Comparison of ENCODE assay signal across 27 mouse cellular contexts in the genomic region with DNA sequence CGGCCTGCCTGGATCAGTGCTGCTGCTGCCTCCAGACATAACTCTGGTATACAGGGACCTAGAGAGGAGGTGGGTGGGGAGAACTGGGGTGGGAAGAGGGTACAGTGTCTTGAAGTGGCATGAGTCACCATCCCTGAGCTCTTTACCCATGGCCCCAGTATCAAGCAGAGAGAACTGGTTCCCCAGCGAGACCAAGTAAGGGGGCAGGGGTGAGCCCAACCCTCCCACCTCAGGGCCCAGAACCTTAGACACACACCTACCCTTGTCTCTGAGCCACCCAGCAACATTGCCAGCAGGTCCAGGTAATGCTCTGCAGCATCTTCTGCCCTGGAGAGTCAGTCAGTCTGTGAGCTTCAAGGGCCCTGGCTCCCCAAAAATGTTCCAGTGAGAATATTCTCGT. TPM values are rescaled to one million over a fixed set of nuclear protein-coding genes. Genes with fewer than 3 reads are reported as not detected.
"Had no signal": no experiment of that assay in that cellular context is flagged by ENCODE, and none has a peak within 500 bp of the region (broad histone marks: within the 10 kb centered on the region; RNA-seq: fewer than 3 reads in every experiment).

No protein-coding gene starts in this region.

- DNase-seq: gastrocnemius, adult 2 months; gastrocnemius, postnatal 10 days; gastrocnemius, postnatal 25 days; heart, adult 2 months; layer of hippocampus, adult 9-11 months; layer of hippocampus, postnatal 36 days; left cerebral cortex, postnatal 4 days had no signal

- H3K4me3 ChIP-seq: gastrocnemius, adult 2 months; heart, adult 2 months; heart, embryonic 10.5 days; heart, embryonic 12.5 days; hindbrain, embryonic 10.5 days; hindbrain, embryonic 12.5 days; intestine, embryonic 15.5 days; limb, embryonic 13.5 days; limb, embryonic 15.5 days had no signal

- H3K27ac ChIP-seq: heart, adult 2 months; heart, embryonic 10.5 days; hindbrain, embryonic 10.5 days; hindbrain, embryonic 12.5 days; hindbrain, embryonic 14.5 days; intestine, embryonic 15.5 days; limb, embryonic 13.5 days; limb, embryonic 15.5 days; liver, embryonic 14.5 days had no signal

RNA-seq across cellular contexts. Expression of gene 1700022I11Rik, which starts 35.5 kb away (rescaled TPM):
- total RNA-seq: gastrocnemius, adult 2 months; gastrocnemius, postnatal 10 days; gastrocnemius, postnatal 25 days; gastrocnemius, postnatal 4 days; heart, adult 2 months; heart, postnatal 10 days; heart, postnatal 25 days; heart, postnatal 4 days; layer of hippocampus, adult 8-10 months; layer of hippocampus, postnatal 14 days; layer of hippocampus, postnatal 36 days; left cerebral cortex, adult 18-20 months; left cerebral cortex, adult 8-10 months; left cerebral cortex, postnatal 10 days; left cerebral cortex, postnatal 25 days; left cerebral cortex, postnatal 4 days; liver, adult 2 months had no signal
- polyA plus RNA-seq: heart, adult 2 months; liver, adult 2 months had no signal
